Mouse (Mus musculus) ovary, postnatal 36 days (tissue): ENCODE measurements around the gene Gata5.

Experiments
- DNase-seq: peaks from one replicate; pipeline ENCODE4 v3.0.0; 2022; ENCODE audit warnings: low spot score, mixed read lengths

Gata5 gene

GRCm38 (mm10) chr2:180306423-180307168 lies 27.9 kb downstream of the Gata5 start:
- DNase-seq = peak; percentile 10

GRCm38 (mm10) chr2:180306009-180306408 lies 28.5 kb downstream of the Gata5 start:
- no peak for DNase-seq

- no peak for DNase-seq
Measured at GRCm38 (mm10) chr2:180305490-180305889, 29.0 kb downstream of the Gata5 start.

GRCm38 (mm10) chr2:180304554-180304953 lies 29.9 kb downstream of the Gata5 start:
- DNase-seq = no peak

DNA sequence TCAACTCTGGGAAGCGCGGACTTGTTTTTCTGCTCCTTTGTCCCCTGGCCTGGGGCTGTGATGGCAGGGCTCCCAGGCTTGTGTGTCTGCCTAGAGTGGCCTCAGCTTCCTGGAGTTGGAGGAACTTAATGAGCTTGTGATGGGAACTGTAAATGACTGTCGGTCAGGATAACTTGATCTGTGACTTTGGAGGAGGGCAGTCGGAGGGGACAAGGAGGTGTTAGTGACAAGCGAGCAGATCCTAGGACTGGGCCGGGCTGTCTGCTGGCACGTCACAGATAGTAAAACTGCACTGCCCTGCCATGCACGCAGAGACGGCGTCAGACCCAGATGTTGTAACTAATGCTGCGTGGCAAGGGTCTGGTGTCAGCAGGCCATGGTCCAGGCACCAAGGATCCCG lies 31.0 kb downstream of the Gata5 start:
- no peak for DNase-seq

DNA sequence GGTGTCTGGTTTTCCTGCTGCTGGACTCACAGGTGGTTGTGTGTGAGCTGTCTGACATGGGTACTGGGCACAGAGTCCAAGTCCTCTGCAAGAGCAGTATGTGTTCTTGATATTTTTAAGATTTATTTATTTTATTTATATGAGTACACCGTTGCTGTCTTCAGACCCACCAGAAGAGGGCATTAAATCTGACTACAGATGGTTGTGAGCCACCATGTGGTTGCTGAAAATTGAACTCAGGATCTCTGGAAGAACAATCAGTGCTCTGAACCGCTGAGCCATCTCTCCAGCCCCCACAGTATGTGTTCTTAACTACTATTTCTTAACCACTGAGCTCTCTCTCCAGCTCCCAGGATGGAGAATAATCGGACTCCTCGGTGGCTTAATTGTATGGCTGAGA lies 32.3 kb downstream of the Gata5 start:
- DNase-seq = no peak

- no peak for DNase-seq
Measured at GRCm38 (mm10) chr2:180300771-180301170, 33.7 kb downstream of the Gata5 start.

- no peak for DNase-seq
Measured at GRCm38 (mm10) chr2:180300252-180300651, 34.2 kb downstream of the Gata5 start.

- no peak for DNase-seq
Measured at GRCm38 (mm10) chr2:180292906-180293305, 41.6 kb downstream of the Gata5 start.

DNA sequence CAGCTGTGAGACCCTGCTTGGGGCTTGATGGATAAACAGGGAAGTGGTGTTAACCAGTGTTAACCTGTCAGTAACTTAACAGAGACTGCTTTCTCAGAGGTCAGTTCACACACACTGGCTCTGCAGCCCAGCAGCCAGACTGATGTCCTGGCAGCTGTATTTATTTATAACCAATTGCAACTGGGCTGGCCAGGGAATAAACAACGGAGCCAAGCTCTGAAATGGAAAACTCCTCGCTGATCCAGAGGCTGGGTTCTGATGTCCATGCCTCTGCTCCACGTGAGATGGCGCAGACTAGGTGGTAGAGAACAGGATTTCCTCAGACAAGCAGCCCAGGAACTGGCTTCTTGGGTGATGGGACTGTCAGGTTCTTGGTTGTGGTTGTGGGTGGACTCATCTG lies 42.5 kb downstream of the Gata5 start:
- DNase-seq = no peak

GRCm38 (mm10) chr2:180291566-180291965 lies 42.9 kb downstream of the Gata5 start:
- DNase-seq = no peak

DNA sequence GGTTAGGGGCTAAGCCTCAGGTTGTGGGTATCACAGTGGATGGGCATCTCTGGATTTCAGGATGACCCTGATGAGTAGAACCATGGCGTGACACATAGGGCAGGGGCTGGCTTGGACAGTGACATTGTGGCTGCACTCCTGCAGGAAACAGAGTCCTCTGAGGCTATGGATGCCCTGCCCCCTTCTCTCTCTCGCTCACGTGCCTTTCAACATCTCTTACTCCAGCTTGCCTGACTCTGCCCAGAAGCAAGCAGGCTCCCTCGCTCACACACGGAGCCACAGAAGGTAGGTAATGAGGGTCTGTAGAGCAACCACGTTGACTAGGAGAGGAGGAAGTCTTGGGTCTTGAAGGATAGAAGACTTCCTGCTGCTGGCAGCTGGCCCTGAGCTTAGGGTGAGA lies 44.0 kb downstream of the Gata5 start:
- no peak for DNase-seq

DNA sequence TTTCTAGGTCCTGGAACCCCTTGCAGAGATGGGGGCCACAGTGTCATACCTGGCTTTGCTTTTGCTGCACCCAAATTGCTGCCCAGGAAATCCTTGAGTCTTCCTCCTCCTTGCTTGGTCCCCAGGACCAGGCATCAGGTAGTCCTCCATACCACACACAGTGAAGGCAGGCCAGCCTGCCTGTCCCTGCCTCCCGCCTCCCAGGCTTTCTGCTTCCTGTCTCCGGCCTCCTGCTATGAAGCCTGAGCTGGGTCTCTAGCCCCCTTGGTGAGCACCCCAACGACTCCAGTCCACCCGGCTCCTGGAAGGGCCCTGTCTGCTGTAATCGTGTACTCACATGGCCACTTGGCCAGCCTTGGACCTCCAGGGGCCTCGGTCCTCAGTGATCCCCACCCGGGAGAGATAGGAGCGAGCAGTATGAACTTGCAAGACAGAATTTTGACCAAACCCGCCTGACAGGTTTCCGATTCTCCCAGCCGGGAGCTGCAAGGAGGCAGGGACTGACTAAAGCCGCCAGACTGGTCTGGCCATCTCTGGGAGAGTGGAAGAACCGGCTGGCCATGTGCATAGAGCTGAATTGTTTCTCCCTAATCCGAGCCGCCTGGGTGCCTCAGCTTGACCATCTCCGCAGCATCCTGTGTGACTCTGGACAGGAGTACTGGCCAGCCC lies 44.9 kb downstream of the Gata5 start, which contains the start of gene Rbbp8nl:
Gene Rbbp8nl (minus strand): TSS at position 440 of the 669 bp plus-strand sequence.
- DNase-seq = no peak

DNA sequence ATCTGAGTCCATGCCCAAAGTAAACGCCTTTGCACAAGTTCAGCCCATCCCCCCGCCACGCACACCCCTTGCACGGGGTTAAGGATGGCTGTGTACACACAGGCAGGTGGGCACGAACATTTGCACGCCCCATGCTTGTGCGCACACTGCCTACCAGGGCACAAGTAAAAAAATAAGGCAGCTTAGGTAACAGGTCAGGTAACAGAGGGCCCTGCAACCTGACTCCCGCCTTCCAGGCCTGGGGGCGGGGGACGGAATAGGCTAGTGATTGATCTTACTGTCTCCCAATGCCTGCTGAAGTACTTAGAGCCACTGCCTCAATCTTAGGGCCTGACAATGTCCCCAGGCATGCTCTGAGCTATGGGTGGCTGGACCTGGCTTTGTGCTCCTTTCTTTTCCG lies 45.5 kb downstream of the Gata5 start:
- no peak for DNase-seq

DNA sequence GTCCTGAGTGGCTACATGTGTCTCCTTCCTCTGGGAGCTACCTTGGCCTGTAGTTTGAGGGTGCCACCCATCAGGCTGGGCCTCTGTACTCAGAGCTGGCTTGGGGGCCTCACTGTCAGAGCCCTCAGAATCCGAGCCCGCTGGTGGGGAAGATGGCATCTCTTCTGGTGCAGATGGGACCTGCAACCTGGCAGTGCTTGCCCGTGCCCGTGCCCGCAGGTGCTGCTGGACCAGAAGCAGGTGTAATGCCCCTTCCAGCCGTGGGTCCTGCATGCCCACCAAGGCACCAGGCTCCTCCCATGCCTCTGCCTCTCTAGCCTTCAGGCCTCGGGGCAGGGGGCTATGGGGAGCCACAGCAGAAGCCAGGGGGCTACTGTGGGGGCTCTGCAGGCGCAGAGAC lies 55.2 kb downstream of the Gata5 start:
- DNase-seq = no peak

GRCm38 (mm10) chr2:180277773-180278320 lies 56.7 kb downstream of the Gata5 start:
- DNase-seq = no peak

DNA sequence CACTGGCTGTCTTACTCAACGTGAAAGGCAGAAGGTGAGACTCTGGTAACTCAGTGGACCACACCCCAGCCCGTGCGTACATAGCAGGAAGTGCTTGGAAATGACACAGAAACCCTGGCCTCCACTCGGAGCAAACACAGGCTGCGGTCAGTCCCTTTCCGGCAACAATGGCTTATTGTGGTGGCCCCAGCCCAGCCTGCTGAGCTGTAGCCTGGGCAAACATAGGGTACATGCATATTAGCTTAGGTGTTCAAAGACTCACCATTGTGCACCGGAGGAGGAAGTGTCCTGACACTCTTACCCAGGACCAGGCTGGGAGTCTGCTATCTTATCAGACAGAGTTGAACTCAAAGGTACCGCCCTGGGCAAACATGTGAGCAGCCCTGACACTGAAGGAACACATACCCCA lies 57.6 kb downstream of the Gata5 start:
- DNase-seq = no peak

DNA sequence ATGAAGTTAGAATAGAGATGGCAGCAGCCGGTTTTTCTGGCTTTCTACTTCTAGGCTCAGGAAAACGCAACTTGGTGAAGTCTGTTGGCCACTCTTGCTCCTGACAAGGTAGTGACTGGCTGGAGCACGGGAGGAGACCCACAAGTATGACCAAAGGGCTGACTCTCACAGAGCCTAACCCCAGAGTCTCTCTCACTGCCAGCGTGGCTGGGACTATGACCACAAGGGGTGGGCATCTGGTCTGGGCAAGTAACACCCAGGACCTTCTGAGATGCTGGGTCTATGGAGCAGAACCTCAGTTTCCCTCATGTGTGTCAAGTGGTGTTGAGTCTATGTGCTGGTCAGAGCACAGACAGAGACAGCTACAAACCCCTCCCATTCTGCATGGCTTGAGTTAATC lies 58.1 kb downstream of the Gata5 start:
- DNase-seq = no peak

DNA sequence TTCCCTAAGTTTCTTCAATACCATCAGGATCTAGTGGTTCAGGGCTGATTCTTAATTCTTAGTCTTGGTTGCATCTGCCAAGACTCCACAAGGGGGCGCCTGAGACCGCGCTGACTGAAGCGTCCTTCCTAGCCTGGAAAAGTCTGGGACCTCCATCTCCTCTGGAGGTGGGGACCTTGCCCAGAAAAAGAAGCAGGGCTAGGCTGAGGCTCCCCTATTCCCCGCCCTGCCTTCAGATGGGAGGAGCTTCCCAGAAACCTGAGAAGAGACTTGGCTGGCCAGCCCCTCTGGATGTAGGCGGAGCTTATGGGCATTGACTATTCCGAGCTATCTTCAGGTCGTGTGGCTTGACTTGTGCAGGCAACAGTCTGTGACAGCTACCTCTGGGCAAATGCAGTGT lies 58.7 kb downstream of the Gata5 start:
- DNase-seq = peak; percentile 79
